Mouse (Mus musculus) neural tube, embryonic 14.5 days (tissue): ENCODE data around the gene Btd. TPM values are rescaled to one million over a fixed set of nuclear protein-coding genes. Genes with fewer than 3 reads are reported as not detected.

Experiments used
- ATAC-seq: fragments of 200-750 bp; cut with Nextera tagmentation; 2 replicates; pipeline ENCODE4 v1.8.0; 2017; ENCODE audit warnings: low read depth, mild to moderate bottlenecking, moderate TSS enrichment, moderate library complexity
- H3K27ac ChIP-seq: fragments of 300-500 bp; sonication (generic); 2 replicates; pipeline ENCODE4 v1.5.1; 2014; ENCODE audit warnings: low read depth, mild to moderate bottlenecking, control low read depth, low read length, moderate library complexity, mixed read lengths
- H3K27me3 ChIP-seq: fragments of 300-500 bp; sonication (generic); 2 replicates; pipeline ENCODE4 v1.6.1; 2014; ENCODE audit warnings: low read length; ENCODE audit not compliant: control insufficient read depth, insufficient read depth
- H3K36me3 ChIP-seq: fragments of 300-500 bp; sonication (generic); 2 replicates; pipeline ENCODE4 v1.6.1; 2014; ENCODE audit warnings: low read length, mixed read lengths; ENCODE audit not compliant: control insufficient read depth, insufficient read depth
- H3K4me1 ChIP-seq: fragments of 300-500 bp; sonication (generic); 2 replicates; pipeline ENCODE4 v1.6.1; 2014; ENCODE audit warnings: low read length; ENCODE audit not compliant: control insufficient read depth, insufficient read depth
- H3K4me2 ChIP-seq: fragments of 300-500 bp; sonication (generic); 2 replicates; pipeline ENCODE4 v1.6.1; 2014; ENCODE audit warnings: mild to moderate bottlenecking, low read depth, low read length, control low read depth
- H3K4me3 ChIP-seq: fragments of 300-500 bp; sonication (generic); 2 replicates; pipeline ENCODE4 v1.5.1; 2014; ENCODE audit warnings: low read depth, low read length, control low read depth, mixed read lengths
- H3K9ac ChIP-seq: fragments of 300-500 bp; sonication (generic); replicated peaks from 2 replicates; pipeline ENCODE4 v1.6.1; 2014; ENCODE audit warnings: low read depth, mild to moderate bottlenecking, control low read depth, low read length, mixed read lengths
- H3K9me3 ChIP-seq: fragments of 300-500 bp; sonication (generic); 2 replicates; pipeline ENCODE4 v1.6.1; 2016; ENCODE audit warnings: low read length; ENCODE audit not compliant: control insufficient read depth
- WGBS: fragments of 180-500 bp; shearing (Covaris S2); extraction: QIAGEN DNeasy Blood & Tissue Kit; methylation state at CpG from one replicate; pipeline ENCODE4 v1.1.7; 2014; 5-methylcytosine and 5-hydroxymethylcytosine counted together
- polyA plus RNA-seq: library from polyadenylated mRNA; unstranded; fragments of >200 nt; fragmentation: Nextera tagmentation; extraction: Ambion mirVana; gene quantifications from 2 replicates; pipeline ENCODE4 v1.2.1, GENCODE M21; 2014

Btd gene
- polyA plus RNA-seq, 1 experiment from 2014 or later: 14.4 TPM

DNA sequence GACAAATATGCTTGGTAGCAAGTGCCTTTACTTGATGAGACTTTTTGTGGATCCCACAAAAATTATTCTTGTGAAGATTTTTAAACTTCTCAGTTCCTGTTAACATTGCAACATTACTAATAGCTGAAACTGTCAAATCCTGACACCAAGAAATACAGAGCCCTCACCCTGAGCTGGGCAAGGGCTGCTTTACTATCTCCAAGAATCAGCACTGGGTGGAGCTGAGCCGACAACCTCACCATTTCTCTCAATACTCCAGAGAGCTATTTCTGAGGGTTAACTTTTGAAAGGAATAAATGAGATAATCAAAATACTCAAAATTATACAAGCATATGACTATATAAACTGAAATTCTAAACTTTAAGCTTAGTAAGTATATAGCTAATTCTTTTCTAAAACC is 68.5 kb downstream of the Btd start:
- ATAC-seq: no peak
- H3K36me3 ChIP-seq: peaks cover 34% of the 10 kb centered on the region
- no peak overlapping the region for H3K4me2 ChIP-seq
- no peaks in the 10 kb centered on the region for H3K9me3 ChIP-seq
- 79% methylated on average over 1 of the region's 1 CpGs for WGBS
- no peak overlapping the region for H3K4me3 ChIP-seq
- H3K27me3 ChIP-seq: no peaks in the 10 kb centered on the region
- H3K9ac ChIP-seq: no peak overlapping the region
- no peaks in the 10 kb centered on the region for H3K4me1 ChIP-seq
- no peak overlapping the region for H3K27ac ChIP-seq

DNA sequence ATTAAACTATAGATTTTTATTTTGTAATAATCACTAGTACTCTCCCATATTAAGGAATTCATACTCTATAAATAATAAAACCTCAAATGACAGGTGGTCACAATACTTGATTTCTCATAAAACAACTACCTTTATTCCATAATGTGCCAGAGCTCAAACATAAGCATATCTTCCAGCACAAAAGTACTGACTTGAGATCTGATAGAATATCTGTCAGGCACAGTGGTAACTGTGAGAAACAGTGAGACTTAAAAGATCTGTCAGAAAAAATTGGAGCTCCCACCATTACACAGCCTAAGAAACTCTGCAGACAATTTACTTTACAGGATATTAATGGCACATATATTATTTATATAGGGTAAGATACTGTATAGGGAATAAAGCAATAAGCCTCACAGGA is 74.8 kb downstream of the Btd start:
- peaks cover 49% of the 10 kb centered on the region for H3K36me3 ChIP-seq
- H3K27me3 ChIP-seq: no peaks in the 10 kb centered on the region
- no peak overlapping the region for H3K4me2 ChIP-seq
- H3K4me1 ChIP-seq: no peaks in the 10 kb centered on the region
- ATAC-seq: no peak
- H3K27ac ChIP-seq: no peak overlapping the region
- no peak overlapping the region for H3K9ac ChIP-seq
- H3K4me3 ChIP-seq: no peak overlapping the region
- H3K9me3 ChIP-seq: no peaks in the 10 kb centered on the region

DNA sequence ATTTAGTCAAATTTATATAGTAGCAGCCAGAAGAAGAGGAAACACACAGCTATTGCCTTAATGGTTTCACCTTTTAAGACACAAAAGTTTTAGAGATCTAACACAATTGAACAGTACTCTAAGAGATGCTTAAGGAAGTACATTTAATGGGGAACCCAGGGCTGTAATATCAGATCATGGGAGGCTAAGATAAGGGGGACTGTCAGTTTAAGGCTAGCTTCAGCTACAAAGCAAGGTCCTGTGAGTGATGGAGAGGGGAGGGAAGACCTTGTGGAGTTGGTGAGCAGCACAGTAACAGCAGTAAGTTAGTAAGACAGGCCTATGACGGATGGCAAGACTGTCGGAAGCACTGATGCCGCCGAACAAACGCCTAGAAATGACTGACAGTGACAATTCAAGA is 76.5 kb downstream of the Btd start:
- WGBS: 95% methylated on average over 5 of the region's 5 CpGs
- H3K9ac ChIP-seq: no peak overlapping the region

More for the DNA sequence above, 76.5 kb downstream of the Btd start:
- Histone ChIP-seq H3K36me3 (peaks cover 45% of the 10 kb centered on the region), H3K4me1 (no peaks in the 10 kb centered on the region), H3K27ac (no peak overlapping the region), H3K4me2 (no peak overlapping the region), H3K9me3 (no peaks in the 10 kb centered on the region), H3K4me3 (no peak overlapping the region), H3K27me3 (no peaks in the 10 kb centered on the region)
- ATAC-seq: no peak

Other genes starting within 250 kb of the Btd start
- 58.1 and 104 TPM in 2 replicates for gene Sh3bp5, start 204.9 kb upstream of the Btd start, polyA plus RNA-seq
- gene Eaf1, start 146.6 kb upstream of the Btd start, polyA plus RNA-seq: 8.9 and 12.0 TPM in 2 replicates
- gene Mettl6, start 146.0 kb upstream of the Btd start, polyA plus RNA-seq: 44.1 and 52.3 TPM in 2 replicates
- gene Colq, start 49.7 kb upstream of the Btd start, polyA plus RNA-seq: 0.12 and 0.23 TPM in 2 replicates
- gene Gm49387, start 150 bp upstream of the Btd start, polyA plus RNA-seq: not detected in 2 replicates
- gene Hacl1, start 258 bp downstream of the Btd start, polyA plus RNA-seq: 10.0 and 13.5 TPM in 2 replicates
- gene Ankrd28, start 189.6 kb downstream of the Btd start, polyA plus RNA-seq: 18.3 and 19.0 TPM in 2 replicates